Mouse (Mus musculus) spleen, adult 12 weeks (tissue): ENCODE measurements around the gene Krtap19-3.

Experiments
- DNase-seq: peaks from one replicate; pipeline ENCODE4 v3.0.0; 2022; ENCODE audit warnings: low spot score

The Krtap19-3 gene

DNA sequence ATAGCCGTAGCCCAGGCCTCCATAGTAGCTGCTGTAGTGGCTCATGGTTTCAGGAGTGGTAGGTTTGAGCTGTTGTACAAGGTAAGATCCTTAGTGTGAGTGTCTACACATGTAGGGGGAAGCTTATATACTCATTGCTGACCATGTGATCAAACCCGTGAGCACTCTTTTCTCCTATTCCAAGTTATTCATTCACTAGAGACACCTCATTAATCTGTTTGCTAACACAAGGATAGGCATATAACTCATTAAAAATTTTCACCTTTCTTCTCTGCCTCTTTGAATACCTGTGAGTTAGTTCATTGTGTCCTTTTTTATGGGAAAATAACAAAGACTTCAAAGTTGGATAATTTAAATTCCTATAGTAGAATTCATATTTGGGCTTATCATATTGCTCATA is at the start of gene Krtap19-3:
Gene Krtap19-3 (minus strand): TSS at position 101 of the 400 bp plus-strand sequence.
- DNase-seq: no peak

DNA sequence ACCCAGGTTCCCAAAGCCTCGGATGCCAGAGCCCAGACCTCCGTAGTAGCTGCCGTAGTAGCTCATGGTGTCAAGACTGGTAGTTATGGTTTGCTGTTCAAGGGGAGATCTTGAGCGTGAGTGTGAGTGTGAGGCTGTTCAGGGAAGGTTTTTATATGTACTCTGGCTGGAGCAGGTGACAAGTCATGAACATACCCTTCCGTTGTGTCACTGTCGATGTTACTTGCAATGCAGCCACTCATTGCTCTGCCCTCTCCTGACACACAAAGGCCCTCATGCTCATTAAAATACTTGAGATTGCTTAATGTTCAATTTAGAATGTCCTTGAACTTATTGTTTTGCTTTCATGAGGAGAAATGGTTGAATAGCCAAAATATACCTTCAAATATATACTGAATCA is 18.5 kb upstream of the Krtap19-3 start, which contains the start of gene Krtap19-5:
Gene Krtap19-5 (minus strand): TSS at position 101 of the 400 bp plus-strand sequence.
- DNase-seq: no peak

DNA sequence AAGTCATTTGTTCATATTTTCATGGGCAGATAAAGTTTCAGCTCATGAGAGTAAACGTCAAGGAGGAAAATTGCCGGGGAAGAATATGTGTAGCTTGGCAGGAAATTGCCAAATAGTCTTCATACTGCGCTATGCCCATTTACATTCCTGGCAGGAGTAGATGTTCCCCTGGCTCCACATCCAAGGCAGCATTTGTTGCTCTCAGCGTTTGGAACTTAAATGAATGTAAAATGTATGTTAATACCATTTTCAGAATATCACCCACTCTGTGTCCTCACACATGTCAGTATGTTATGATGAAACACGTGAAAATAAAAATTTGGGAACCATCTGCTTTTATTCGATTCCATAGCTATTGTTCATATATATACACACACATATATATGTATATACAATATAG is 9.0 kb upstream of the Krtap19-3 start:
- no peak for DNase-seq

DNA sequence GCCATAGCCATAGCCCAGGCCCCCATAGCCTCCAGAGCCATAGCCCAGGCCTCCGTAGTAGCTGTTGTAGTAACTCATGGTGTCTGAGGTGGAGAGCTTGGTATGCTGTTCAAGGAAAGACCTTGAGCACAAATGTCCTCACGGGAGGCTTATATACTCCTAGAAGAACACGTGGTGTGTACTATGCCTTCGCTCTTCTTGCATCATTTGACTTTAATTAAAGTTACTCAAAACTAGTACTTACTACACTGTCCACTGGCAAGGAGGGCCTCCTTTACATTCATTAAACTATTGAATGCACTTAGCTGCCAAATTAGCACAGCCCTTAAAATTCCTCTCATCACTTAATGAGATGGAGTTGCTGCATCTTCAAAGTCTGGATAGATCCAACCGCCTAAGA is 7.2 kb upstream of the Krtap19-3 start, which contains the start of gene Krtap19-4:
Gene Krtap19-4 (minus strand): TSS at position 101 of the 400 bp plus-strand sequence.
- no peak for DNase-seq

DNA sequence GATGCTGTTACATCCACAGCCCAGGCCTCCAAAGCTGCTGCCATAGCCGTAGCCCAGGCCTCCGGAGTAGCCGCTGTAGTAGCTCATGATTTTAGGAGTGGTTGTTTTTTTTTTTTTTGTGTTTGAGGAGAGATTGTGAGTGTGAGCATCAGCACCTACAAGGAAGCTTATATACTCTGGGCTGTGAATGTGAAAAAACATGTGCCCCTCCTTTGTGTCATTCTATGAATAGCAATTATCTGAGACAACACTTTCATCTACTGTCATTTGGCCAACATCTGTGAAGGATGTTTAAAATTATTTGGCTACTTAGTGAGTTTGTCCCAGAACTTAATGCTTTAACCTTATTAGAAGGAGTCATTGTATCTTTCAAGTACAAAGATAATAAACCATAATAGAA is 3.7 kb downstream of the Krtap19-3 start, which contains the start of gene Krtap19-2:
Gene Krtap19-2 (minus strand): TSS at position 101 of the 400 bp plus-strand sequence.
- no peak for DNase-seq

DNA sequence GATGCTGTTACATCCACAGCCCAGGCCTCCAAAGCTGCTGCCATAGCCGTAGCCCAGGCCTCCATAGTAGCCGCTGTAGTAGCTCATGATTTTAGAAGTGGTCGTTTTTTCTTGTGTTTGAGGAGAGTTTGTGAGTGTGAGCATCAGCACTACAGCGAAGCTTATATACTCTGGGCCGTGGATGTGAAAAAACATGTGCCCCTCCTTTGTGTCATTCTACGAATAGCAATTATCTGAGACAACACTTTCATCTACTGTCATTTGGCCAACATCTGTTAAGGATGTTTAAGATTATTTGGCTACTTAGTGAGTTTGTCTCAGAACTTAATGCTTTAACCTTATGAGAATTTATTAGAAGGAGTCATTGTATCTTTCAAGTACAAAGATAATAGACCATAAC is 8.5 kb downstream of the Krtap19-3 start, which contains the start of gene Krtap19-1:
Gene Krtap19-1 (minus strand): TSS at position 101 of the 400 bp plus-strand sequence.
- DNase-seq: no peak

DNA sequence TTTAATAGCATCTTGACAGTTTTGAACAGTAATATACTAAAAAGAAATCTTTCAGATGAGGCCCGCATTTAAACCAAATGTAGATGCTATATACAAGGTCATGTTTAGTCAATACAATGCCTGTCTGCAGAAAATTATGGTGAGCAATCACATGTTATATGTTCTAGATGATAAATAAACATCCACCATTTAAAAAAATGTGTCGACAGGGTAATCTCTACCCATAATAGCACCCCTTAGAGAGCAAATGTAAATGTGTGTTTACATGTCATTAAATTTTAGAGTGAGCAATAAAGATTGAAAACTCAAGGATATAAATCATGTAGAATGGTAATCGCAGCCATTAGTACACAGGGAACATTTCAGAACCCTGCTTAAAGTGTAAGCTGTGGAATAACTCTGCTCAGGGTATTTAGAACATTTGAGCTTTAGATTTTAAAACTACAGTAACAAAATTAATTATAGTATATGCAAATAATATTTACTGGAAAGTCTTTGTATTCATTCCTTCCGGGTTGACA is 12.9 kb downstream of the Krtap19-3 start:
- no peak for DNase-seq

DNA sequence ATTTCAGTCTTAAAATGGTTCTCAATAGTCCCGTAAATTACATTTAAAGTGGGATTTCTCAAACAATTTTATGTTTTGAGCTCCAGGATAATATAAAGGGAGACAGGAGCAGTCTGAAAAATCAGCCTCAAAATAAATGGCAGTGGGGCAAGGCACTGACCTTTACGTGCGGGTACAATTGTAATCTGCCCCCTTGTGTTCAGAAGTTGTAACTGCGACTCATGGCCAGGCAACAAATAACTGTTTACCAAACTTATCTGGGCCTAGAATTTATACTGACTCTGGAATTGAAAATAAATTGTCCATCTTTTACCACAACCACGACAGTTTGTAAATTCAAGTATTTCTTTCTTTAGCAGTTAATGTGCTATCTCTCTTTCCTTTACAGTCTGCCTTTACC is 26.4 kb downstream of the Krtap19-3 start:
- DNase-seq: no peak

DNA sequence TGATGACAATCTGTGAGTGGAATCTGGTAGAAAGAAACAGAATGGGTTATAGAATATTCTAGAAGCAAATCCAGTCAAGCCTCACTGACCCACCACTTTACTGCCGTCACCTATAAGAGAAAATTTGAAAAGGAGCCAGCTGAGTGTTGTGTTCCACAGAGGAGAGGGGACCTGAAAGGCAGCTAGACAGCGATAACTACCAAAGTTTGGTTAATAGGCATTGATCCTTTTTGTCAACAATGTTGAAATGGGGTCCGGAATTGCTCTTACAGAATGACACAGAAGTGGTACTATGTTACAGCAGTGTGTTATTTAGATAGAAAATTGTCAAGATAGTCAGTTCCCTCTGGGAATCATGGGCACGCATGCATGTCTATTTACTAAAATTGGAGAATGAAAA is 29.3 kb downstream of the Krtap19-3 start:
- DNase-seq: no peak

DNA sequence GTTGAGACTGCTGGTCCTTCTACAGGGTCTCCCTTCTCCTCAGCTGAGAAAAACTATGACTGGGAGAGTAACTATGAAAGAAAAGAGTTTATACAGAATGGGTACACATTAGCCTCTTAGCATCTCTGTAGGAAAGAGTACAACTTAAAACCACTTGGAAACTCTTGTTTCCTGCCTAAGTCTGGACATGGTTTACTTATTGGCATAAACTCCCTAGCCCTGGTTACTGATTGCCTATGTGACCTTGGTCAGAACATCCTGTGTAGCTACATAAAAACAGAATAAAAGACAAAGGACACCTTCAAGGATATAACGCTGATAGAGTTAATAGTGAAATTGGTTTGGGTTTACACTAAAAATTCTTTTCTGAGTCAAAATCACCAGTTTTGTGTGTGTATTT is 30.5 kb downstream of the Krtap19-3 start:
- no peak for DNase-seq
